In genomic region chr15:100188542-100188941, GRCm38 (mm10) we compare ENCODE assay signal across 12 mouse cellular contexts. TPM values are rescaled to one million over a fixed set of nuclear protein-coding genes. Genes with fewer than 3 reads are reported as not detected.
DNase-seq lines count a peak whose midpoint lies in the region; ATAC-seq and TF ChIP-seq lines count a peak whose summit lies in the region.
"Had no signal": no experiment of that assay in that cellular context is flagged by ENCODE, and none has a peak within 500 bp of the region (broad histone marks: within the 10 kb centered on the region; RNA-seq: fewer than 3 reads in every experiment).

No protein-coding gene starts in this region.

- TF ChIP-seq CTCF in left cerebral cortex, adult 2 months (IDR thresholded peaks at IDR 0.05), result peak; percentile 34

- intact Hi-C loops in left cerebral cortex, adult 2 months (cut with DNase I), result no loop called here
- intact Hi-C loops in left cerebral cortex, postnatal 14 days (cut with DNase I), result no loop called here

- H3K9me3 ChIP-seq in forebrain, embryonic 15.5 days, result no peaks in the 10 kb centered on the region
- H3K9me3 ChIP-seq: heart, embryonic 10.5 days; megakaryocyte, embryonic 14.5 days; neural tube, embryonic 15.5 days had no signal

- H3K4me3 ChIP-seq in left cerebral cortex, adult 2 months, result no peak overlapping the region
- H3K4me3 ChIP-seq in forebrain, embryonic 15.5 days, result no peak overlapping the region
- H3K4me3 ChIP-seq: heart, embryonic 10.5 days; megakaryocyte, embryonic 14.5 days; neural tube, embryonic 15.5 days had no signal

- ATAC-seq in megakaryocyte progenitor cell, adult 5-6 weeks (replicated peaks; ENCODE audit: poor library complexity), result 0 out of 2 replicates have a peak, but pooled peaks have one; percentile 14
- no peak for ATAC-seq in forebrain, embryonic 15.5 days (replicated peaks)

- H3K27me3 ChIP-seq in forebrain, embryonic 15.5 days, result no peaks in the 10 kb centered on the region
- H3K27me3 ChIP-seq: megakaryocyte, embryonic 14.5 days; neural tube, embryonic 15.5 days had no signal

- WGBS in forebrain, embryonic 15.5 days, result 95% methylated on average over 5 of the region's 5 CpGs

- peaks cover 74% of the 10 kb centered on the region for H3K36me3 ChIP-seq in forebrain, embryonic 15.5 days

- no peaks in the 10 kb centered on the region for H3K4me1 ChIP-seq in forebrain, embryonic 15.5 days
- H3K4me1 ChIP-seq: neural tube, embryonic 15.5 days had no signal

- H3K27ac ChIP-seq in left cerebral cortex, adult 2 months, result no peak overlapping the region
- H3K27ac ChIP-seq in forebrain, embryonic 15.5 days (replicated peaks), result no peak overlapping the region
- H3K27ac ChIP-seq: heart, embryonic 10.5 days; neural tube, embryonic 15.5 days had no signal

- peak; percentile 21 for DNase-seq in embryo, embryonic 10.5 days (ENCODE audit: low spot score)
- no peak for DNase-seq in embryo, embryonic 10 days (ENCODE audit: low spot score)
- no peak for DNase-seq in left cerebral cortex, adult 2 months (ENCODE audit: extremely low spot score in 1 of 2, low spot score in 2 of 2)
- DNase-seq in left cerebral cortex, postnatal 14 days (ENCODE audit: low spot score in 2 of 2), result no peak
- DNase-seq in ES-CJ7 (ENCODE audit: low read depth, low spot score), result peak; percentile 34
- DNase-seq in cerebellum, adult 11-12 months, result no peak
- DNase-seq: cerebellum, adult 2 months had no signal

- H3K4me2 ChIP-seq in forebrain, embryonic 15.5 days (replicated peaks), result no peak overlapping the region
- H3K4me2 ChIP-seq: neural tube, embryonic 15.5 days had no signal

- H3K9ac ChIP-seq in forebrain, embryonic 15.5 days (replicated peaks), result no peak overlapping the region
- H3K9ac ChIP-seq: neural tube, embryonic 15.5 days had no signal

RNA-seq across cellular contexts. Expression of gene Atf1, which starts 39.1 kb away (rescaled TPM):
- total RNA-seq in left cerebral cortex, adult 2 months (2021), result 10 to 100 TPM; 19.9 to 27.8 TPM
- total RNA-seq in left cerebral cortex, postnatal 14 days (2021), result 10 to 100 TPM; 15.7 to 19.7 TPM
- 92.3 and 95.8 TPM in 2 replicates for total RNA-seq in megakaryocyte progenitor cell, adult 5-6 weeks (2015)
- 65.7 and 80.7 TPM in 2 replicates for total RNA-seq in megakaryocyte progenitor cell, adult 5-6 weeks (2017)
- 19.9 and 20.5 TPM in 2 replicates for polyA plus RNA-seq in forebrain, embryonic 15.5 days (2015; fragmentation: Nextera tagmentation; extraction: Ambion mirVana)

Comparison
In these comparisons a context has a peak if more than half of its experiments do, and no peak if none do; other contexts are left out.
1. DNase-seq: peak in embryo, embryonic 10.5 days (single experiment) and ES-CJ7 (single experiment); none in embryo, embryonic 10 days (single experiment), left cerebral cortex, adult 2 months (0 of 2), left cerebral cortex, postnatal 14 days (0 of 2) and cerebellum, adult 11-12 months (single experiment).